Mouse (Mus musculus) frontal cortex, postnatal 36 days (tissue): Measurements from ENCODE around the gene Cygb.
"Not testable (repeated sequence)": the region's sequence is repeated elsewhere in the genome, so short reads cannot be mapped to it uniquely, and the experiment has no call there.

ENCODE experiments used
- DNase-seq, 2 experiments: peaks; one replicate each; pipeline ENCODE4 v3.0.0; 2022; ENCODE audit warnings: low spot score in 2 of 2

Cygb gene

GRCm38 (mm10) chr11:116615735-116616437 is 38.2 kb downstream of the Cygb start:
- no peak for DNase-seq

DNA sequence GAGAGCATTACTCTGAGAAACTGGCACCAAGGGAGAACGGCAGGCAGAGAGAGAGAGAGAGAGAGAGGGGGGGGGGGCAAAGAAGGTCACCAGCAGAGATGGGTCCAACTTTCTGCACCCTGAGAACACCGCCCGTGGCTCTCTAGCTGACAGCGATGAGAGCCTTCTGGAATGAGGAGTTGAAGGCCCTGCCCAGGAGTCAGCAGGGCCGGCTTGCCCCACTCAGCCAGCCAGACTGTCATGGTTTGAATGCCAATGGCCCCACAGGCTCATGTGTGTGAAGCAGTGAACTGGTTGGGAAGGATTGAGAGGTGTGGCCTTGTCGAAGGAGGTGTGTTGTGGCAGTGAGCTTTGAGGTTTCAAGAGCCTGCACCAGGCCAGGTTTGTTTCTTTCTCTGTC is 40.9 kb downstream of the Cygb start:
- no peak for DNase-seq

DNA sequence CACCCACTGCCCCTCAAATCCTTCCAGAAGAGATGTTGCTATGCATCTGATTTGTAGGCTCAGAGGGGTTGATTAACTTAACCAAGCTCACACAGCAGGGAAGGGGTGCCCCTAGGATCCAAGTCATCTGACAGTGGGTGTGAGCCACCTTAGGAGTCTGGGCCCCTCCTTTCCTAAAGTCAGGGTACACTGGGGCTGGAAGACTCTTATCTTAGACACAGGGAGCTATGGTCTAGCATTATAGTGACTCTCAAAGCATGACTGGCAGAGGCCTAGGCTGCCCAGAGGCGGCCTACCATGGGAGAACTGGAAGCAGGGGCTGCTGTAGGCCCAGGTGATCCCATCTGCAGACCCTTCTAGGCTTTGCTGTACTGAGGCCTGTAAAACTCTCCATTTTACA is 41.6 kb downstream of the Cygb start:
- DNase-seq: no peak

GRCm38 (mm10) chr11:116611883-116612282 is 42.2 kb downstream of the Cygb start:
- no peak for DNase-seq

DNA sequence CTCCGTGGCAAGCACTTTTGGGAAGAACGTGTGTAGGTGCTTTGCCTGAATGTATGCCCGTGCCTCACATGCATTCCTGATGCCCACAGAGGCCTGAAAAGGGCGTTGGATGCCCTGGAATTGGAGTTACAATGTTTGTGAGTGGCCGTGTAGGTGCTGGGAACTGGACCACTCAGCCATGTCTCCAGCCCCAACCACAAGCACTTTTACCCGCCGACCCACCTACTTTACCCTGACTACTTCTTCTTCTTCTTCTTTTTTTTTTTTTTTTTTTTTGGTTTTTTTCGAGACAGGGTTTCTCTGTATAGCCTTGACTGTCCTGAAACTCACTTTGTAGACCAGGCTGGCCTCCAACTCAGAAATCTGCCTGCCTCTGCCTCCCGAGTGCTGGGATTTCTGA is 42.9 kb downstream of the Cygb start:
- not testable (repeated sequence) for DNase-seq

GRCm38 (mm10) chr11:116609965-116610630 is 44.0 kb downstream of the Cygb start:
- no peak for DNase-seq

GRCm38 (mm10) chr11:116607717-116608116 is 46.4 kb downstream of the Cygb start:
- no peak for DNase-seq

- no peak for DNase-seq
Measured at GRCm38 (mm10) chr11:116604097-116604496, 50.0 kb downstream of the Cygb start.

DNA sequence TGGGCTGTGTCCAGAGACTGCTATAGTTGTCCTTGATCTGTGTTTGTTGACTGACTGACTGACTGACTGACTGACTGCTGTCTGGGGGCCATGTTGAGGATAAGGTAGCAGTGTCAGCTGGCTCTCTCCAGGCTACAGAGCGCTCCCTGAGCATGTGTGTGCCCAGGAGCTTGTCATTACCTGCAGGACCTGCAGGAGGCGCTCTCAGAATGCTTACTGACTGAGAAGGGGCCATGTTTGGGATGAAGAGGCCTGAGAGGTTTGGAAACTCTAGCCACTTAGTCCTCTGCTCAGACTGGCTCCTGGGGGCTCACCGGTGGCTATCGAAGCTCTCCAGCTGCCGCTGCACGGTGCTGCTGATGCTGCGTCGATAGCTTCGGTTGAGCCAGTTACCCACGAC is 50.8 kb downstream of the Cygb start:
- no peak for DNase-seq

DNA sequence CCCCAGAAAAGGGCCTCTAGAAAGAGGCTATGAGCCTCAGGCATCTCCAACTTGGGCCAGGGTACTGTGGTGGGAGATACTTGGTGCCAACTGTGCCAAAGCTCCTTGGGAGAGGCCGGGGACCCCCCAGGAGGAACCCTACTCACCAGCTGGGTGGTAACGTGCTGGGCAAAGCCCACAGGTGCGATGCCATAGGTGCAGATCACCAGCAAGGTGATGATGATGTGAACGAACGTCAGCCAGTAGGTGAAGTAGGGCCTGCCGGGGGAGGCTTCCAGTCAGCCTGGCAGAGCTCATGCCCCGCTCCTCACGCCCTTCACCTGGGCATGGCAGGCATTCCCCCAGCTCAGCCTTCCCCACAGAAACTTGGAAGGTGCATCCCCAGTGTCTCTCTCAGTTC is 52.1 kb downstream of the Cygb start:
- no peak for DNase-seq

DNA sequence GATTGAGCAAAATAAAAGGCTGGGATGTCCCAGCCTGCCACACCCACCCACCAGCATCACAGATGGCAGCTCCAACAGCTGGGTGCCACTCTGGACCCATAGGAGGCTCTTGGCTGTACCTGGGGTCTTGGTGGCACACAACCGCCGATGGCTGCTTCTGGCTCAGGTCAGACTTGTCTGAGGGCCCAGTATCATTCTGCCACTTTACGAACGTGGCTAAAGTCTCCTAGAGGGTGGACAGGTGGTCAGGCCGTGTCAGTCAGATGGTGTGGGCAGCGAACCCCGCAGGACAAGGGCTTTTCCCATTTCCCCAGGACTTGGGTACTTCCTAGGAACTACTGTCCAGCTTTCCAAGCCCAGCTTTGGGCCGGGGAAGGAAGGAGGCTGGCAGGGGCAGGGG is 52.9 kb downstream of the Cygb start:
- no peak for DNase-seq

- no peak for DNase-seq
Measured at GRCm38 (mm10) chr11:116599230-116599629, 54.9 kb downstream of the Cygb start.

GRCm38 (mm10) chr11:116598193-116598592 is 55.9 kb downstream of the Cygb start:
- DNase-seq: no peak

DNA sequence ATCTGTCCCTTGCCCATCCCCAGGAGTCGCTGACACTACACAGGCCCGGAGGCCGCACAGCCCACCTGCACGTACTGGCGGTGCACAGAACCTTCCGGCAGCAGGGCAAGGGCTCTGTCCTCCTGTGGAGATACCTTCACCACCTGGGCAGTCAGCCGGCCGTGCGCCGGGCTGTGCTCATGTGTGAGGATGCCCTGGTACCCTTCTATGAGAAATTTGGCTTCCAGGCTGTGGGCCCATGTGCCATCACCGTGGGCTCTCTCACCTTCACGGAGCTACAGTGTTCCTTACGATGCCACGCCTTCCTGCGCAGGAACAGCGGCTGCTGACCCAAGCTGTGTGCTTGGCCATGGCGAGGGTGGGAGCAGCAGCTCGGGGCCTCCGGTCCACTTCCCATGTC is 57.3 kb downstream of the Cygb start:
- no peak for DNase-seq
